Mouse (Mus musculus) E14TG2a.4 (cell line): ENCODE measurements around the gene S1pr5.

Experiments
- CTCF ChIP-seq: conservative IDR thresholded peaks from 2 replicates; pipeline ENCODE4 v1.5.1; 2014; ENCODE audit warnings: low read length
- POU5F1 ChIP-seq: IDR thresholded peaks from 2 replicates; pipeline ENCODE4 v1.6.1; 2014; ENCODE audit warnings: low read length, borderline replicate concordance

GRCm38 (mm10) chr9:21193786-21194185, 54.5 kb downstream of the S1pr5 start:
- no peak for TF ChIP-seq CTCF
- TF ChIP-seq POU5F1, result no peak
